Comparison of ENCODE assay signal across 17 mouse cellular contexts in the genomic region with DNA sequence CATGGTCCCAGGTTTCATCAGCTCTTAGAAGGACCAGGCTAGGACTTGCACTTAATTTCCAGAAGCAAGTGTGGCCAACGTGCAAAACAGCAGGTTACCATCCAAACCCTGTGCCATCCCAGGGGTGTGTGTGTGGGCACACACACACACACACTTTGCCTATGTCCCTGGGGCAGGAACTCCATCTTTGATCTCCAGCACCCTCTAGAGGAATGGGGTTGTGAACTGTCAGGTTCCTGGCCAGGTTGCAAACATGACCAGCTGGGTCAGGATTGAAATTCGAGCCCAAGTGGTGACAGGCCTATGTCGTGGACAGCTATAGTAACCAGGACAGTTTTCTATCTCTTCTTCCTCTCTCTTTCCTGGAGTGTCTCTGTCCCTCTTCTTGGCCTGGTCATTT. TPM values are rescaled to one million over a fixed set of nuclear protein-coding genes. Genes with fewer than 3 reads are reported as not detected.
DNase-seq lines count a peak whose midpoint lies in the region; ATAC-seq and TF ChIP-seq lines count a peak whose summit lies in the region.
"Had no signal": no experiment of that assay in that cellular context is flagged by ENCODE, and none has a peak within 500 bp of the region (broad histone marks: within the 10 kb centered on the region; RNA-seq: fewer than 3 reads in every experiment).

No protein-coding gene starts in this region.

- DNase-seq in cerebellum, adult 2 months, result no peak
- no peak for DNase-seq in cerebellum, postnatal 10 days
- no peak for DNase-seq in lung, embryonic 14.5 days
- DNase-seq in lung, postnatal 10 days, result no peak
- DNase-seq in gastrocnemius, postnatal 14 days, result peak; percentile 41
- no peak for DNase-seq in urinary bladder, postnatal 25 days (ENCODE audit: low spot score)
- DNase-seq: adrenal gland, postnatal 25 days; B cell, adult 2 months; cerebellum, adult 9-11 months; embryo, embryonic 11 days; kidney, postnatal 14 days; liver, embryonic 13.5 days; midbrain, embryonic 14.5 days had no signal

- no peaks in the 10 kb centered on the region for H3K36me3 ChIP-seq in intestine, postnatal 0 days (ENCODE audit: control insufficient read depth, insufficient read depth)
- H3K36me3 ChIP-seq in intestine, embryonic 15.5 days, result no peaks in the 10 kb centered on the region
- no peaks in the 10 kb centered on the region for H3K36me3 ChIP-seq in lung, embryonic 14.5 days (ENCODE audit: insufficient read depth)
- H3K36me3 ChIP-seq: forebrain, embryonic 15.5 days; liver, embryonic 13.5 days had no signal

- no peak overlapping the region for H3K27ac ChIP-seq in cerebellum, adult 2 months (ENCODE audit: insufficient read depth, low read length)
- no peak overlapping the region for H3K27ac ChIP-seq in intestine, postnatal 0 days (ENCODE audit: low read depth, low read length)
- no peak overlapping the region for H3K27ac ChIP-seq in intestine, embryonic 15.5 days
- no peak overlapping the region for H3K27ac ChIP-seq in lung, embryonic 14.5 days (ENCODE audit: low read depth)
- H3K27ac ChIP-seq: forebrain, embryonic 15.5 days; liver, embryonic 13.5 days had no signal

- intact Hi-C loops in gastrocnemius, postnatal 14 days (cut with DNase I; ENCODE audit: low total_unique reads), result no loop called here

- H3K4me3 ChIP-seq in cerebellum, adult 2 months (replicated peaks; ENCODE audit: insufficient read depth, low read depth, low read length), result no peak overlapping the region
- no peak overlapping the region for H3K4me3 ChIP-seq in intestine, postnatal 0 days (ENCODE audit: low read depth, low read length)
- no peak overlapping the region for H3K4me3 ChIP-seq in intestine, embryonic 15.5 days (replicated peaks)
- H3K4me3 ChIP-seq in lung, embryonic 14.5 days (ENCODE audit: low read depth, low read length), result no peak overlapping the region
- H3K4me3 ChIP-seq: forebrain, embryonic 15.5 days; liver, embryonic 13.5 days had no signal

- peak; percentile 16; the same call in 1 of the 2 replicates for TF ChIP-seq CTCF in cerebellum, adult 2 months (IDR thresholded peaks at IDR 0.05; ENCODE audit: borderline replicate concordance, insufficient read depth, low read depth, low read length)
- TF ChIP-seq CTCF in intestine, postnatal 0 days (IDR thresholded peaks at IDR 0.05; ENCODE audit: low read depth), result peak; percentile 60
- peak; percentile 20; the same call in 1 of the 2 replicates for TF ChIP-seq CTCF in lung, embryonic 14.5 days (IDR thresholded peaks at IDR 0.05; ENCODE audit: low read depth)

- ATAC-seq in intestine, postnatal 0 days, result no peak
- no peak for ATAC-seq in intestine, embryonic 15.5 days
- ATAC-seq in lung, embryonic 14.5 days (ENCODE audit: insufficient read depth), result no peak
- ATAC-seq: forebrain, embryonic 15.5 days had no signal

- no peaks in the 10 kb centered on the region for H3K27me3 ChIP-seq in cerebellum, adult 2 months (ENCODE audit: control insufficient read depth, insufficient read depth, low read length)
- H3K27me3 ChIP-seq in intestine, postnatal 0 days (replicated peaks; ENCODE audit: control insufficient read depth, insufficient read depth, low read length), result no peaks in the 10 kb centered on the region
- H3K27me3 ChIP-seq in intestine, embryonic 15.5 days (replicated peaks), result no peaks in the 10 kb centered on the region
- no peaks in the 10 kb centered on the region for H3K27me3 ChIP-seq in lung, embryonic 14.5 days (ENCODE audit: insufficient read depth, low read length)
- H3K27me3 ChIP-seq: forebrain, embryonic 15.5 days; liver, embryonic 13.5 days had no signal

- no peak overlapping the region for H3K9ac ChIP-seq in intestine, postnatal 0 days (ENCODE audit: low read depth, low read length)
- H3K9ac ChIP-seq in intestine, embryonic 15.5 days, result no peak overlapping the region
- H3K9ac ChIP-seq in lung, embryonic 14.5 days, result no peak overlapping the region
- H3K9ac ChIP-seq: forebrain, embryonic 15.5 days; liver, embryonic 13.5 days had no signal

- no peak overlapping the region for H3K4me2 ChIP-seq in intestine, postnatal 0 days (replicated peaks; ENCODE audit: low read depth)
- H3K4me2 ChIP-seq in intestine, embryonic 15.5 days (replicated peaks), result no peak overlapping the region
- no peak overlapping the region for H3K4me2 ChIP-seq in lung, embryonic 14.5 days
- H3K4me2 ChIP-seq: forebrain, embryonic 15.5 days; liver, embryonic 13.5 days had no signal

- TF ChIP-seq POLR2A in cerebellum, adult 2 months (IDR thresholded peaks at IDR 0.05; ENCODE audit: borderline replicate concordance, insufficient read depth, low read length), result no peak

- H3K9me3 ChIP-seq in intestine, postnatal 0 days (ENCODE audit: control insufficient read depth), result no peaks in the 10 kb centered on the region
- no peaks in the 10 kb centered on the region for H3K9me3 ChIP-seq in intestine, embryonic 15.5 days
- no peaks in the 10 kb centered on the region for H3K9me3 ChIP-seq in lung, embryonic 14.5 days (ENCODE audit: low read depth, low read length)
- H3K9me3 ChIP-seq: forebrain, embryonic 15.5 days; G1E; liver, embryonic 13.5 days had no signal

- WGBS in cerebellum, adult 2 months, result 18% methylated on average over 3 of the region's 3 CpGs
- WGBS in intestine, postnatal 0 days, result 58% methylated on average over 3 of the region's 3 CpGs
- whole genome bisulfite sequencing in intestine, embryonic 15.5 days, result 51% methylated on average over 3 of the region's 3 CpGs
- 35% methylated on average over 3 of the region's 3 CpGs for WGBS in lung, embryonic 14.5 days

- H3K4me1 ChIP-seq in cerebellum, adult 2 months (ENCODE audit: control insufficient read depth, insufficient read depth, low read length), result no peaks in the 10 kb centered on the region
- no peaks in the 10 kb centered on the region for H3K4me1 ChIP-seq in intestine, postnatal 0 days (replicated peaks; ENCODE audit: control insufficient read depth, insufficient read depth, low read length)
- peaks cover 17% of the 10 kb centered on the region; the same call in 1 of the 2 replicates for H3K4me1 ChIP-seq in intestine, embryonic 15.5 days (replicated peaks)
- peaks cover 22% of the 10 kb centered on the region for H3K4me1 ChIP-seq in lung, embryonic 14.5 days (ENCODE audit: insufficient read depth)
- H3K4me1 ChIP-seq: forebrain, embryonic 15.5 days had no signal

RNA-seq across cellular contexts. Expression of a gene that starts 6.7 kb away (rescaled TPM):
- 195 and 196 TPM in 2 replicates for polyA plus RNA-seq in cerebellum, adult 2 months (2012; rRNA removed)
- polyA plus RNA-seq in intestine, postnatal 0 days (2015; fragmentation: Nextera tagmentation; extraction: Ambion mirVana), result 5.9 and 8.2 TPM in 2 replicates
- 3.6 and 4.7 TPM in 2 replicates for polyA plus RNA-seq in intestine, embryonic 15.5 days (2015; fragmentation: Nextera tagmentation; extraction: Ambion mirVana)
- 6.6 and 7.7 TPM in 2 replicates for polyA plus RNA-seq in lung, embryonic 14.5 days (2014; fragmentation: Nextera tagmentation; extraction: Ambion mirVana)
- 10 to 100 TPM; 73.9 to 95.9 TPM for total RNA-seq in gastrocnemius, postnatal 14 days (2021)

Comparison
In these comparisons a context has a peak if more than half of its experiments do, and no peak if none do; other contexts are left out.
1. RNA of a gene that starts 6.7 kb away (polyA plus RNA-seq): 195 to 196 TPM in cerebellum, adult 2 months; 6.6 to 7.7 TPM in lung, embryonic 14.5 days, 5.9 to 8.2 TPM in intestine, postnatal 0 days and 3.6 to 4.7 TPM in intestine, embryonic 15.5 days; every median in the first group is over 10 times any median in the second.
2. Peak in every context shown above with its lines, with median percentiles within 50 percentile points of each other: CTCF ChIP-seq.